Mouse (Mus musculus) ES-E14 (cell line): ENCODE measurements around the gene Pdia5. TPM values are rescaled to one million over a fixed set of nuclear protein-coding genes. Genes with fewer than 3 reads are reported as not detected.
A peak's percentile ranks its signal among the peaks of the same experiment; 100 is the strongest.

Experiments used
- DNase-seq: peaks from one replicate; pipeline ENCODE4 v3.0.0-alpha.2; 2013; ENCODE audit warnings: low read depth, low spot score
- H3K27ac ChIP-seq: 2 replicates; pipeline ENCODE4 v1.5.1; 2012; ENCODE audit warnings: low read depth, mild to moderate bottlenecking, low read length, moderate library complexity, mixed read lengths; ENCODE audit not compliant: poor library complexity, insufficient read depth, severe bottlenecking
- H3K36me3 ChIP-seq: 2 replicates; pipeline ENCODE4 v1.6.1; 2012; ENCODE audit warnings: mild to moderate bottlenecking, low read length, moderate library complexity, mixed read lengths; ENCODE audit not compliant: control insufficient read depth, poor library complexity, insufficient read depth, severe bottlenecking
- H3K4me1 ChIP-seq, 2 experiments: fragments of 150-350 bp in 1 of 2; sonication (generic) in 1 of 2; 2 replicates each; pipeline ENCODE4 v1.6.1; 2012; ENCODE audit warnings: low read length in 2 of 2, mild to moderate bottlenecking in 1 of 2, mixed read lengths in 1 of 2; ENCODE audit not compliant: control insufficient read depth in 2 of 2, insufficient read depth in 2 of 2, poor library complexity in 1 of 2
- H3K4me3 ChIP-seq, 2 experiments: fragments of 150-350 bp in 1 of 2; sonication (generic) in 1 of 2; 2 replicates each; pipeline ENCODE4 v1.5.1; 2012; ENCODE audit warnings: low read length in 2 of 2, low read depth in 1 of 2, mild to moderate bottlenecking in 1 of 2, mixed read lengths in 1 of 2; ENCODE audit not compliant: insufficient read depth in 1 of 2, poor library complexity in 1 of 2, severe bottlenecking in 1 of 2
- H3K9ac ChIP-seq: 2 replicates; pipeline ENCODE4 v1.6.1; 2012; ENCODE audit warnings: low read depth, mild to moderate bottlenecking, low read length, mixed read lengths; ENCODE audit not compliant: poor library complexity, insufficient read depth, severe bottlenecking
- H3K9me3 ChIP-seq: fragments of 150-350 bp; sonication (generic); 2 replicates; pipeline ENCODE4 v1.6.1; 2012; ENCODE audit warnings: low read depth, mild to moderate bottlenecking, low read length; ENCODE audit not compliant: control insufficient read depth, insufficient read depth
- CHD2 ChIP-seq: IDR thresholded peaks from 2 replicates; pipeline ENCODE4 v1.6.1; 2014; ENCODE audit warnings: mild to moderate bottlenecking, low read depth, low read length, inconsistent platforms
- HCFC1 ChIP-seq: IDR thresholded peaks from 2 replicates; pipeline ENCODE4 v1.6.1; 2012; ENCODE audit warnings: low read length, inconsistent platforms, borderline replicate concordance; ENCODE audit not compliant: insufficient read depth
- MAFK ChIP-seq: IDR thresholded peaks from 2 replicates; pipeline ENCODE4 v1.6.1; 2014; ENCODE audit warnings: mild to moderate bottlenecking, low read depth, low read length, inconsistent platforms; ENCODE audit not compliant: insufficient read depth
- ZC3H11A ChIP-seq: IDR thresholded peaks from 2 replicates; pipeline ENCODE4 v1.6.1; 2012; ENCODE audit warnings: low read depth, mild to moderate bottlenecking, inconsistent platforms, low read length, borderline replicate concordance
- ZNF384 ChIP-seq: IDR thresholded peaks from 2 replicates; pipeline ENCODE4 v1.6.1; 2012; ENCODE audit warnings: low read depth, low read length, inconsistent platforms
- in situ Hi-C, 2 experiments: fragments of 600-800 bp; cut with MboI; formaldehyde crosslinking; loops; one replicate each; pipeline ENCODE4 v1.15.1; 2025; ENCODE audit warnings: low sequenced_read_pairs in 2 of 2, inconsistent platforms in 1 of 2; ENCODE audit not compliant: unreplicated experiment in 2 of 2
- total RNA-seq: library from RNA; depleted of rRNA; stranded (reverse); fragments of 300-350 nt; gene quantifications from 2 replicates; pipeline ENCODE4 v1.2.3, GENCODE M21; 2012; rRNA removed

The Pdia5 gene
- total RNA-seq: 18.6 and 20.3 TPM in 2 replicates

DNA sequence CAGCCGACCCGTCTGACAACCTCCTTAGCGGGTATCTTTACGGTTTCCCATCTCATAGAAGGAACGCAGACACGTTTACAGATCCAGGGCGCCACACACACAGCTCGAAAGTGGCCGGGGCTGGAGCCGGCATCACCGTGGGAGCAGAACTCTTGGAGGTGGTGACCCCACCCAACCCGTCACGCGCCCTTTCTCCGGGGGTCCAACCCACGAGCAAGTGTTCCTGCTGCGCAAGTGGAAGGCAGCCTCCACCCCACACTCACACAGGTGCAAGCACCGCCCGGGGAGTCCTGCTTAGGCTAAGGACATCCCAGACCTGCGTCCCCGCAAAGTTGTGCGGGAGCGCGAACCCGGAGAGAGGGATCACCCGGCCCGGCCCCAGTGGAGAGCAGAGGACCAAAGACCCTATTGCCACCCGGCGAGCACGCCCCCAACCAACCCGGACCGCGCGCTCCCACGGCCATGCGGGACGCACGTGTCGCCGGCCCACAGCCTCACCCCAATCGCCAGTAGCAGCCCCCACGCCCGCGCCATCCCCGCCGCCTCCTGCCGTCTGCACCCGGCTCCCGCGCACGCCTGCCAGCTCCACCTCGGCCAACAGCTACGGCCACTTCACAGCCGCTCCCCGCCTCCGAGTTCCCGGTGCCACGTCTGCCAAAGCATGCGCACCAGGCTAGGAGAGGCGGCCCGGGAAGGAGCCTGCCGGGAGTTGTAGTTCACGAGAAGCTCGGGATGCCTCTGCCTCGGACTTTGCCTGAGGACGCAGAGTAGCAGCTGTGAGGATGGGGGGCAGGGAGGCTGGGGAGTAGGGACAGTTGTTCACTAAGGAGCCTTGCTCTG is at the start of gene Pdia5:
Gene Pdia5 (minus strand): TSS at position 643 of the 840 bp plus-strand sequence.
- Histone ChIP-seq H3K4me3 (peak within 1 kb of the TSS; percentile 83 to 94), H3K4me1 (peaks cover 6 to 19% of the 10 kb centered on the region in 2 experiments; a peak in 3 of 4 replicates), H3K9me3 (no peaks in the 10 kb centered on the region), H3K27ac (no peak within 1 kb of the TSS), H3K9ac (peak within 1 kb of the TSS; percentile 87), H3K36me3 (no peaks in the 10 kb centered on the region)
- DNase-seq: peak; percentile 90
- in situ Hi-C loops: no loop called here
- TF ChIP-seq CHD2: no peak; the same call in 1 of the 2 replicates
- peak; percentile 97 for TF ChIP-seq HCFC1
- TF ChIP-seq ZNF384: no peak
- 0 out of 2 replicates have a peak, but pooled peaks have one; percentile 16 for TF ChIP-seq ZC3H11A

DNA sequence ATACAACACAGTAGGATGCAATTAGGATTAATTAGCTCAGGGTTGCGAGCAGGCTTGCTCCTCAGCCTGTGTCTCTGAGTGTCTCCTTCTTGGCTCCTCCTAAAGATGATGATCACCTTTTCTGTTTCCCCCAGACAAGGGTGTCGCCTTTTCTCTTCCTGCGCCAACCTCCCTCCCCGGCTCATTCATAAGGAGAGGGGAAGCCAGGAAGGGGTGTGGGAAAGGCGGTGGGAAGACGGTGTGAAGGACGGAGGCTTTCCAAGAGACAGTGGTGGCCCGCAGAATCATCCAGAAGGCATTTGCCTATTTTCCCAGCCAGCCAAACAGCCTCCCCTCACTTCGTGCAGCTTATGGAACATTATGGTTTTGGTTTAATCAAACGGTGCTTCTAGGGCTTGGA is 48.4 kb upstream of the Pdia5 start:
- in situ Hi-C loops: no loop called here
- TF ChIP-seq CHD2 (no peak), ZNF384 (no peak), MAFK (no peak), HCFC1 (no peak), ZC3H11A (no peak)
- no peak overlapping the region for H3K4me3 ChIP-seq

DNA sequence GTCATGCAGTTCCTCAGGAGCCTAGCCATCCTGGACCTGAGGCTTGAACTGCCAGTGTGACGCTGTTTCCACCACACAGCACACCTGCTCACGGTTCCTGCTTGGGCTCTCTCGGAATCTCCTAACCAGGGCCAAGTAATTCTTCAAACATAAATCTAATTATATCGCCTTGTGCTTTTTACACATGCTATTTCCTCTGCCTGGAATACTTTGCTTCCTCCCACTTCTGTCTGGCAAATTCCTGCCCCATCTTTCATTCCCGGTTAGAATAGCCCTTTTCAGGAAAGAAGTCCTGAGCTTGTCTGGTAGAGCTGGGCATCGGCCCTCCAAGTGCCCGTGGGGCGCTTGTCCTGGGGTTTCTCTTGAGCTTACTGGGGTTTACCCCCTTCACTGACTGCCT is 47.0 kb upstream of the Pdia5 start:
- Histone ChIP-seq H3K4me3 (no peak overlapping the region), H3K4me1 (peaks cover 0 to 7% of the 10 kb centered on the region in 2 experiments; a peak in 1 of 4 replicates), H3K36me3 (no peaks in the 10 kb centered on the region), H3K27ac (no peak overlapping the region), H3K9me3 (no peaks in the 10 kb centered on the region), H3K9ac (no peak overlapping the region)
- TF ChIP-seq HCFC1 (no peak), CHD2 (no peak), ZC3H11A (no peak), MAFK (no peak), ZNF384 (no peak)
- in situ Hi-C loops: no loop called here
- no peak for DNase-seq

More for the DNA sequence above, 48.4 kb upstream of the Pdia5 start:
- Histone ChIP-seq H3K27ac (no peak overlapping the region), H3K9ac (no peak overlapping the region), H3K9me3 (no peaks in the 10 kb centered on the region), H3K4me1 (peaks cover 0 to 10% of the 10 kb centered on the region in 2 experiments; a peak in 1 of 4 replicates), H3K36me3 (no peaks in the 10 kb centered on the region)
- no peak for DNase-seq

DNA sequence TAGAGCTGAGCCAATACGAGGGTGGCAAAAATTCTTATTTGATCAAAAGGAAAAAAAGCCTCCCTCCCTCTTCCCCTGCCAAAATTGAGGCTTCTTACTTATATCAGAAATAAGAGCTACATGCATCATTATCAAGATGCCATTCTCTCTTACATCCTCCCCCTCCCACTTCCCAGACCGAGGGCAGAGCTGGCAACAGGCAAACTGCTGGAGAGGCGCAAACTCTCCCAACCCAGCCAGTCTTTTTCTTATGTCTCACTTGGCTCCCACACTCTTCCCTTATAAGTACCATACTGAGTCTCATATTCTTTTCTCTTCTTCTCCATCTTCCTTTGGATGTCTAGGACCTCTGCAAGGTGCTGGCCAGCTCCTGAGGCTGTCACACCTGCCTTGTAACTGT is 44.0 kb upstream of the Pdia5 start:
- Histone ChIP-seq H3K36me3 (no peaks in the 10 kb centered on the region), H3K9me3 (no peaks in the 10 kb centered on the region)
- DNase-seq: no peak

More for the DNA sequence above, 44.0 kb upstream of the Pdia5 start:
- TF ChIP-seq ZC3H11A: no peak
- TF ChIP-seq MAFK: no peak
- no peak for TF ChIP-seq HCFC1
- no peak for TF ChIP-seq CHD2
- no peak for TF ChIP-seq ZNF384
- no peak overlapping the region for H3K27ac ChIP-seq
- no peak overlapping the region for H3K4me3 ChIP-seq
- in situ Hi-C loops: no loop called here
- H3K9ac ChIP-seq: no peak overlapping the region
- no peaks in the 10 kb centered on the region for H3K4me1 ChIP-seq
